Mouse (Mus musculus): Measurements from ENCODE around the gene Banp.

Gene Banp

GRCm38 (mm10) chr8:121950749-121951655 lies 1.5 kb downstream of the Banp start:
- DNase-seq (ENCODE audit: low spot score) = no peak

DNA sequence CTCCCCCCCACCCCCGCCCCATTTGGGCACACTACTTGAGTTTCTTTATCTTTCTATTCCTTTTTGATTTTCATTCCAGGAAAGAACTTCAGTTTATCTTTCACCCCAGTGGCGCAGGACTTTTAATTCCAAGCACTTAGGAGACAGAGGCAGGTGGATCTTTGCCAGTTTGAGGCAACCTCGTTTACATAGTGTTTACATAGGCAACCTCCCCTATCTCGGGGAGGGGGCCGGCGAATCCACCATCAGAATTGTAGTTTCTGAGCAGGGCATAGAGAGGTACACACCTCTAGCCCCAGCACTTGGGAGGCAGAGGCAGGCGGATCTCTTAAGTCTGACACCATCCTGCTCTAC lies 2.1 kb downstream of the Banp start:
- DNase-seq (ENCODE audit: low spot score) = no peak

GRCm38 (mm10) chr8:121952122-121952521 lies 2.6 kb downstream of the Banp start:
- DNase-seq (ENCODE audit: low spot score) = no peak

- no peak for DNase-seq (ENCODE audit: low spot score)
Measured at GRCm38 (mm10) chr8:121952800-121953199, 3.2 kb downstream of the Banp start.

- no peak for DNase-seq (ENCODE audit: low spot score)
Measured at GRCm38 (mm10) chr8:121953821-121954545, 4.4 kb downstream of the Banp start.

- DNase-seq (ENCODE audit: low spot score) = no peak
Measured at GRCm38 (mm10) chr8:121954981-121955555, 5.5 kb downstream of the Banp start.

- no peak for DNase-seq (ENCODE audit: low spot score)
Measured at GRCm38 (mm10) chr8:121955825-121956500, 6.4 kb downstream of the Banp start.

GRCm38 (mm10) chr8:121958395-121958794 lies 8.8 kb downstream of the Banp start:
- no peak for DNase-seq (ENCODE audit: low spot score)

- no peak for DNase-seq (ENCODE audit: low spot score)
Measured at GRCm38 (mm10) chr8:121962892-121963291, 13.3 kb downstream of the Banp start.

DNA sequence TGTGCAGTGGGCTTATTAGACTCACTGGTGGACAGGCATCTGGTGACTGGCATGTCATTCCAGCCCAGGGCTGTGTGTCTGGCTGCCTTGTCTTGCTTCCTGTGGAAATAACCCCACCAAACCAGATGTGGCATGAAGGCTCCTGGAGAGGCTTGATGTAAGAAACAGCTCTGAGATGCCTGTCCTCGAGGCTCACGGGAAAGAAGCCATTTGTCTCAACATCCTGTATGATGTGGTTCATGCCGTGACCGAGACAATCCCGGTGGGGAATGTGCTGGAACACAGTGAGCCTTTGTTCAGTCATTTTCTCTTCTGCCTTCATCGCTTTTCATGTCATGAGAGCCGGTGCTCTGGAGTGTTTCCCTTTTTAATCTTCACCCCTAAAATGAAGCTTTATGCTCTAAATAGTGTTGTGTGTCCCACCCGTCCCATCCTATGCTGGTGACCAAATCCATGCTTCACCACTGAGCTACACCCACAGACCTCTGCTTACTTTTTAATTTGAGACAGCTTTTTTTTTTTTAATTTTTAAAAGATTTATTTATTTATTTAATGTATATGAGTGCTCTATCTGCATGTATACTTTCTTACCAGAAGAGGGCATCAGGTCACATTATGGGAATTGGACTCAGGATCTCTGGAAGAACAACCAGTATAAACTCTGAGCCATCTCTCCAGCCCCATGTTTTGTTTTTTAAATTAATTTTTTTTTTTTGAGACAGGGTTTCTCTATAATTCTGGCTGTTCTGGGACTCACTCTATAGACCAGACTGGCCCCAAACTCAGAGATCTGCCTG lies 15.4 kb downstream of the Banp start:
- DNase-seq (ENCODE audit: low spot score) = no peak

GRCm38 (mm10) chr8:121966110-121966509 lies 16.6 kb downstream of the Banp start:
- DNase-seq (ENCODE audit: low spot score) = no peak

- no peak for DNase-seq (ENCODE audit: low spot score)
Measured at GRCm38 (mm10) chr8:121966714-121967448, 17.3 kb downstream of the Banp start.

DNA sequence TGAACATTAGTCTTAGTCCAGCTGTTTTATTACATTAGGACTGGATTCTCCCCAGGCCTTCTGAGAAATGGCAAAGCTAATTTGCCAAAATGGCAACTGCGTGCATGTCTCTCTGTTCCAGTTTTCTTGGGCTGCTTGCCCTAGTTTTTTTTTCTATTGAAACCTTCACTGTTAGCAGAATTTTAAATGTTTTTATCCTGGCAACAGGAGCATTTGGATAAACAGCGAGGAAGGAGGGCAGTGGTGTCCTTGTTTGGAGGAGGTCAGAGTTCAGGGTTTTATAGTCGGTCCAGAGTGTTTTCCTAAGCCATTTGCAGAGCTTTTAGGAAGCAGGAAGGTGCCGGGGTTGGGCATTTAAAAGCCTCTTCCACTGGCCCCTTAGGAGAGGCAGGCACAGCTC lies 18.4 kb downstream of the Banp start:
- DNase-seq (ENCODE audit: low spot score) = no peak

GRCm38 (mm10) chr8:121968542-121968941 lies 19.0 kb downstream of the Banp start:
- no peak for DNase-seq (ENCODE audit: low spot score)

DNA sequence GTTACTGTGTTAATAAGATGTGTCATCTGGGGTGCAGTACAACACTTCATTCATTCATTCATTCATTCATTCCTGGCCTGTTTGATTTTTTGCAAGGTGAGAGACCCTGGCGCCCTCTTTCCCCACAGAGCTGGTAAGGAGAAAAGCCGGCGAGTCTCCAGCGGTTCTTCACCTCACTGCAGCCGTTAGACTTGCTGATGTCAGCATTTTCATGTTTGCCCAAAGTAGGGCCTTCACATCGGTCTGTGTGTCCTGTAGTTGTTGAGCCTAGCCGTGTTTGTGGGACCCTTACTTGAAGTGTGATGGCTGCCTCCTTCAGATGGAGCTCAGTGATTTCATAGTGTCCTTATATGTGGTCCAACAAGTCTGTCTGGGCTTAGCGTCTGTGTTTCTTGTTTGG lies 20.7 kb downstream of the Banp start:
- no peak for DNase-seq (ENCODE audit: low spot score)

- no peak for DNase-seq (ENCODE audit: low spot score)
Measured at GRCm38 (mm10) chr8:121971488-121972058, 22.0 kb downstream of the Banp start.

DNA sequence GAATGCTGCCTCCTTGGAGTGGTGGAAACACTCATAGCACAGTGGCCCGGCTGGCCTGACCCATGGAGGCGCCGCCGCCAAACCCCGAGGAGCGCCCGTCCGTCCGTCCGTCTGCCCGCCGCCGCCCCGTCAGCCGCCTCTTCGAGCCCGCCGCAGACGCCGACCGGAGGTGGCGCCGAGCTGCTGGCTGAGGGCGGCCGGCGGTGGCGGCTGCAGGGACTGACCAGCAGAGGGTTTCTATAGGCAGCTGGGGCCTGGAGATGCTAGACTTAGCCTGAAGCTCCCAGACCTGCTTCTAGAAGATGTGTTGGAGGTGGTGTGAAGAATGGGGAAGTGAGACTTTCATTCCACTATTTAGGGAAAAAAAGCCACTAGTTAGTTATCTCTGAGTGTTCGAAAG lies 24.4 kb downstream of the Banp start:
- no peak for DNase-seq (ENCODE audit: low spot score)

DNA sequence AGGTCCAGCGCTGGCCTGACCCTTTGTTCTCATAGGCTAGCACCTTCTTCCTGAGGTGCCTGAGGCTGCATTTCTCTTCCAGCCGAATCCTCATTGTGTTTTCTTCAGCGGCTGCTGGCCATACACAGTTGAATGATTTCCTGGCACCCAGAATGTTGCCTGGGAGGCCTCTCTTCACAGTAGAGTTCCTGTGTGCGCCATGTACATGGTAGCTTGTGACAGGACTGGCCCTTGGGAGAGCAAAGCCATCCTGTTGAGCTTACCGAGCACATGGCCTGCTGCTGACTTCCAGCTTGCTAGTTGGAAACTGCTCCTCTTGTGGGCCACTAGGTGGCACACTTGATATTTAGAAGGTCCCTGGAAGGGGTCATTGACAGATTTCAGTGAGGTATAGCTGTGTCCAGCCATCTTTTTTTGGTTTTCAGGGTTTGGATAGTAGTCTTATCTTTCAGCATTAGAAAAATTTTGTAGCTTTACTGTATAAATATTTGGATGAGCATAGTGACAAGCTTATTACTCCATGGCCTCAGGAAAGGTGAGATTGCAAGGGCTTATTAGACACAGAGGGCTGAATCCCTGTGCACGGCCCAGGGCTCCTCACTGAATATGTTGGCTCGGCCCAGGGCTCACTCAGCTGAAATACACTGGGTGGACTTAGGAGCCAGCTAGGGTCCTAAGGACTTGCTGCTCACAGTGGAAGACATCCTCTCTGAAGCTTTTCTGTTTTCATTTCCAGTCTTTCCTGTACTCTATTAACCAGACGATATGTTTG lies 28.5 kb downstream of the Banp start:
- DNase-seq (ENCODE audit: low spot score) = no peak

- DNase-seq (ENCODE audit: low spot score) = no peak
Measured at GRCm38 (mm10) chr8:121978670-121979069, 29.1 kb downstream of the Banp start.
